Mouse (Mus musculus): ENCODE results near the gene Schip1. TPM values are rescaled to one million over a fixed set of nuclear protein-coding genes. Genes with fewer than 3 reads are reported as not detected.

Schip1 gene
- polyA plus RNA-seq, 1 experiment from 2014 or later, result 181 TPM

- H3K4me2 ChIP-seq (replicated peaks), result no peak overlapping the region
- no peaks in the 10 kb centered on the region for H3K9me3 ChIP-seq
- H3K4me3 ChIP-seq, result no peak overlapping the region
- H3K4me1 ChIP-seq, result no peaks in the 10 kb centered on the region
- H3K27ac ChIP-seq (replicated peaks), result no peak overlapping the region
- H3K36me3 ChIP-seq, result no peaks in the 10 kb centered on the region
- no peaks in the 10 kb centered on the region for H3K27me3 ChIP-seq
- WGBS, result 100% methylated on average over 1 of the region's 1 CpGs
- no peak for ATAC-seq (replicated peaks)
- no peak overlapping the region for H3K9ac ChIP-seq (replicated peaks)
Observed at GRCm38 (mm10) chr3:68451634-68452033, 387.0 kb downstream of the Schip1 start.

- Histone ChIP-seq H3K4me2 (replicated peaks) (no peak overlapping the region), H3K36me3 (no peaks in the 10 kb centered on the region)
- WGBS, result 26% methylated on average over 5 of the region's 5 CpGs
Observed at GRCm38 (mm10) chr3:68453266-68453665, 388.7 kb downstream of the Schip1 start.

GRCm38 (mm10) chr3:68453719-68454455 lies 389.3 kb downstream of the Schip1 start:
- no peaks in the 10 kb centered on the region for H3K9me3 ChIP-seq
- no peak overlapping the region for H3K9ac ChIP-seq (replicated peaks)
- H3K27me3 ChIP-seq, result no peaks in the 10 kb centered on the region
- no peak for ATAC-seq (replicated peaks)
- no peak overlapping the region for H3K4me2 ChIP-seq (replicated peaks)
- no peak overlapping the region for H3K27ac ChIP-seq (replicated peaks)
- H3K4me1 ChIP-seq, result no peaks in the 10 kb centered on the region
- no peaks in the 10 kb centered on the region for H3K36me3 ChIP-seq
- H3K4me3 ChIP-seq, result no peak overlapping the region
- 72% methylated on average over 10 of the region's 10 CpGs for WGBS

More at GRCm38 (mm10) chr3:68453266-68453665, 388.7 kb downstream of the Schip1 start:
- no peak for ATAC-seq (replicated peaks)
- Histone ChIP-seq H3K9me3 (no peaks in the 10 kb centered on the region), H3K4me3 (no peak overlapping the region), H3K9ac (replicated peaks) (no peak overlapping the region), H3K27ac (replicated peaks) (no peak overlapping the region), H3K27me3 (no peaks in the 10 kb centered on the region), H3K4me1 (no peaks in the 10 kb centered on the region)

GRCm38 (mm10) chr3:68466643-68467042 lies 402.0 kb downstream of the Schip1 start:
- no peaks in the 10 kb centered on the region for H3K27me3 ChIP-seq
- no peaks in the 10 kb centered on the region for H3K36me3 ChIP-seq
- no peaks in the 10 kb centered on the region for H3K9me3 ChIP-seq
- peaks cover 10% of the 10 kb centered on the region for H3K4me1 ChIP-seq
- no peak overlapping the region for H3K9ac ChIP-seq (replicated peaks)
- H3K4me3 ChIP-seq, result no peak overlapping the region
- no peak overlapping the region for H3K4me2 ChIP-seq (replicated peaks)
- H3K27ac ChIP-seq (replicated peaks), result no peak overlapping the region
- 28% methylated on average over 5 of the region's 5 CpGs for WGBS
- no peak for ATAC-seq (replicated peaks)

GRCm38 (mm10) chr3:68467941-68468687 lies 403.5 kb downstream of the Schip1 start:
- H3K4me2 ChIP-seq (replicated peaks), result no peak overlapping the region; the same call in 1 of the 2 replicates
- no peaks in the 10 kb centered on the region for H3K27me3 ChIP-seq
- no peaks in the 10 kb centered on the region for H3K9me3 ChIP-seq
- H3K9ac ChIP-seq (replicated peaks), result no peak overlapping the region
- H3K36me3 ChIP-seq, result no peaks in the 10 kb centered on the region
- H3K4me3 ChIP-seq, result no peak overlapping the region
- H3K27ac ChIP-seq (replicated peaks), result no peak overlapping the region
- ATAC-seq (replicated peaks), result no peak
- 6% methylated on average over 10 of the region's 10 CpGs for WGBS
- peaks cover 10% of the 10 kb centered on the region for H3K4me1 ChIP-seq

- Histone ChIP-seq H3K36me3 (no peaks in the 10 kb centered on the region), H3K9me3 (no peaks in the 10 kb centered on the region), H3K27ac (replicated peaks) (no peak overlapping the region), H3K27me3 (no peaks in the 10 kb centered on the region), H3K4me1 (peaks cover 10% of the 10 kb centered on the region), H3K9ac (replicated peaks) (no peak overlapping the region), H3K4me2 (replicated peaks) (no peak overlapping the region), H3K4me3 (no peak overlapping the region)
- no peak for ATAC-seq (replicated peaks)
- WGBS, result 89% methylated on average over 1 of the region's 1 CpGs
Observed at GRCm38 (mm10) chr3:68469643-68470042, 405.0 kb downstream of the Schip1 start.

- H3K4me1 ChIP-seq, result peaks cover 10% of the 10 kb centered on the region
- H3K9me3 ChIP-seq, result no peaks in the 10 kb centered on the region
- 72% methylated on average over 3 of the region's 3 CpGs for WGBS
- H3K4me3 ChIP-seq, result no peak overlapping the region
- ATAC-seq (replicated peaks), result no peak
- H3K27me3 ChIP-seq, result no peaks in the 10 kb centered on the region
- no peaks in the 10 kb centered on the region for H3K36me3 ChIP-seq
- no peak overlapping the region for H3K9ac ChIP-seq (replicated peaks)
- no peak overlapping the region for H3K27ac ChIP-seq (replicated peaks)
- no peak overlapping the region for H3K4me2 ChIP-seq (replicated peaks)
Observed at GRCm38 (mm10) chr3:68470061-68470460, 405.5 kb downstream of the Schip1 start.

GRCm38 (mm10) chr3:68470622-68471021 lies 406.0 kb downstream of the Schip1 start:
- H3K27ac ChIP-seq (replicated peaks), result no peak overlapping the region
- no peak for ATAC-seq (replicated peaks)
- H3K4me2 ChIP-seq (replicated peaks), result no peak overlapping the region
- H3K4me1 ChIP-seq, result peaks cover 10% of the 10 kb centered on the region
- H3K9me3 ChIP-seq, result no peaks in the 10 kb centered on the region
- WGBS, result 62% methylated on average over 5 of the region's 5 CpGs
- H3K27me3 ChIP-seq, result no peaks in the 10 kb centered on the region
- no peak overlapping the region for H3K9ac ChIP-seq (replicated peaks)
- no peak overlapping the region for H3K4me3 ChIP-seq
- H3K36me3 ChIP-seq, result no peaks in the 10 kb centered on the region

- 93% methylated on average over 7 of the region's 7 CpGs for WGBS
- Histone ChIP-seq H3K27ac (replicated peaks) (no peak overlapping the region), H3K4me2 (replicated peaks) (no peak overlapping the region), H3K27me3 (no peaks in the 10 kb centered on the region), H3K4me1 (no peaks in the 10 kb centered on the region), H3K9me3 (no peaks in the 10 kb centered on the region), H3K9ac (replicated peaks) (no peak overlapping the region), H3K4me3 (no peak overlapping the region), H3K36me3 (no peaks in the 10 kb centered on the region)
- ATAC-seq (replicated peaks), result no peak
Observed at GRCm38 (mm10) chr3:68476336-68476735, 411.7 kb downstream of the Schip1 start.

- no peaks in the 10 kb centered on the region for H3K27me3 ChIP-seq
- no peaks in the 10 kb centered on the region for H3K36me3 ChIP-seq
- no peaks in the 10 kb centered on the region for H3K4me1 ChIP-seq
- ATAC-seq (replicated peaks), result no peak
- no peak overlapping the region for H3K9ac ChIP-seq (replicated peaks)
- no peak overlapping the region for H3K4me2 ChIP-seq (replicated peaks)
- H3K4me3 ChIP-seq, result no peak overlapping the region
- 48% methylated on average over 2 of the region's 2 CpGs for WGBS
- H3K27ac ChIP-seq (replicated peaks), result no peak overlapping the region
- H3K9me3 ChIP-seq, result no peaks in the 10 kb centered on the region
Observed at GRCm38 (mm10) chr3:68477478-68477877, 412.9 kb downstream of the Schip1 start.

- Histone ChIP-seq H3K27ac (replicated peaks) (no peak overlapping the region), H3K4me3 (no peak overlapping the region), H3K36me3 (no peaks in the 10 kb centered on the region), H3K27me3 (no peaks in the 10 kb centered on the region), H3K9ac (replicated peaks) (no peak overlapping the region), H3K9me3 (no peaks in the 10 kb centered on the region), H3K4me1 (no peaks in the 10 kb centered on the region), H3K4me2 (replicated peaks) (no peak overlapping the region)
- no peak for ATAC-seq (replicated peaks)
- WGBS, result 81% methylated on average over 6 of the region's 6 CpGs
Observed at GRCm38 (mm10) chr3:68479266-68479665, 414.7 kb downstream of the Schip1 start.

GRCm38 (mm10) chr3:68483517-68483916 lies 418.9 kb downstream of the Schip1 start:
- Histone ChIP-seq H3K4me1 (no peaks in the 10 kb centered on the region), H3K4me3 (no peak overlapping the region), H3K27me3 (no peaks in the 10 kb centered on the region), H3K9me3 (no peaks in the 10 kb centered on the region), H3K9ac (replicated peaks) (no peak overlapping the region), H3K27ac (replicated peaks) (no peak overlapping the region), H3K36me3 (no peaks in the 10 kb centered on the region), H3K4me2 (replicated peaks) (no peak overlapping the region)
- WGBS, result 90% methylated on average over 3 of the region's 3 CpGs
- no peak for ATAC-seq (replicated peaks)

Data from forebrain, embryonic 15.5 days (tissue).